Mouse (Mus musculus) skeletal muscle tissue, postnatal 0 days (tissue): ENCODE results near the gene 1700007K13Rik. TPM values are rescaled to one million over a fixed set of nuclear protein-coding genes. Genes with fewer than 3 reads are reported as not detected.

Source experiments
- polyA plus RNA-seq: library from polyadenylated mRNA; unstranded; fragments of >200 nt; fragmentation: Nextera tagmentation; extraction: Ambion mirVana; gene quantifications from 2 replicates; pipeline ENCODE4 v1.2.1, GENCODE M21; 2015

1700007K13Rik gene
- not detected in 2 replicates for polyA plus RNA-seq

GRCm38 (mm10) chr2:28465836-28466518 lies at the start of gene 1700007K13Rik:
TSS of gene 1700007K13Rik (minus strand) at chr2:28466332.

GRCm38 (mm10) chr2:28512798-28513401 lies 46.8 kb upstream of the 1700007K13Rik start, which contains the start of gene Ralgds:
TSS of gene Ralgds (plus strand) at chr2:28513125.

DNA sequence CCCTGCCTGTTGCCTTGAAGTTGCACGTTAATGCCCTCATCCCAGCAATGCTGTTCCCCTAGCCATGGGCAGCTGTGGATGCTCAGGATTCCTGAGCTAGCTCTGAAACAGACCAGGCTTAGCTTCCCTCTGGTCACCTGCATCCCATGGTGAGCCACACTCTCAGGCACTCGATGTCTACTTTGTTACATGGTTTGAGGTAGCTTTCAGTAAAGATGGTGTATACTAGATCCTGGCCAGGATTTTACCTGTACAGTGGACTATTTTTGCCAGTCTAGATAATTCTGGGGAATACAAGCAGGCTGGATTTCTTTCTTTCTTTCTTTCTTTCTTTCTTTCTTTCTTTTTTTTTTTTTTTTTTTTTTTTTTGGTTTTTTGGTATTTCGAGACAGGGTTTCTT lies 39.7 kb upstream of the 1700007K13Rik start, which contains the start of gene Gm10134:
Gene Gm10134 (plus strand): TSS at position 301 of the 400 bp plus-strand sequence.

DNA sequence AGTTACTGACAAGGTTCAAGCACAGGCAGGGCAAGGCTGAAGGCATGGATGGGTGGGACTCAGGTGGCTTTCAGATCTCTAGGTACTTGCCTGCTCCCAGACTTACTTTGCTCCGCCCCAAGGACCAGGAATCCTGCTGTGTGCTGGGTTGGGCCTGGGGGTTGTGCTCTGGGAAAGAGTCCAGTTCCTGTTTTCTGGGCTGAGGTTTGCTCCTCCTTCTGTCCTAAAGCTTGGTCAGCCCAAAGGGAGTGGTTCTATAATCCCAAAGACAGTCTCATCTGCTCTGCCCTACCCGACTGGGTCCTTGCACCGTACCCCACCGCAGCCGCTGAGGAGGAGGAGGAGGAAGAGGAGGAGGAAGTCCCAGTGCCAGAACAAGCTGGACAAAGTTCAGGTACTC lies 30.5 kb upstream of the 1700007K13Rik start, which contains the start of gene Gbgt1:
Gene Gbgt1 (plus strand): TSS at position 221 of the 400 bp plus-strand sequence.

GRCm38 (mm10) chr2:28467860-28468485 lies 1.8 kb upstream of the 1700007K13Rik start, which contains the start of gene Mrps2:
TSS of gene Mrps2 (plus strand) at chr2:28468066.

GRCm38 (mm10) chr2:28446515-28447314 lies 19.4 kb downstream of the 1700007K13Rik start, which contains the start of gene Ppp1r26:
TSS of gene Ppp1r26 (plus strand) at chr2:28446800.

Other genes starting within 250 kb of the 1700007K13Rik start
- gene Ppp1r26, start 19.5 kb downstream of the 1700007K13Rik start, polyA plus RNA-seq = 1.3 and 1.6 TPM in 2 replicates
- 42.1 and 44.5 TPM in 2 replicates for gene Mrps2, start 1.7 kb upstream of the 1700007K13Rik start, polyA plus RNA-seq
- gene Gbgt1, start 30.6 kb upstream of the 1700007K13Rik start, polyA plus RNA-seq = 0.55 and 1.0 TPM in 2 replicates
- gene Gm10134, start 39.8 kb upstream of the 1700007K13Rik start, polyA plus RNA-seq = 2.2 and 3.8 TPM in 2 replicates
- gene Ralgds, start 46.8 kb upstream of the 1700007K13Rik start, polyA plus RNA-seq = 33.4 and 35.1 TPM in 2 replicates
- not detected in 2 replicates for gene Cel, start 97.1 kb upstream of the 1700007K13Rik start, polyA plus RNA-seq
- gene Gtf3c5, start 117.4 kb upstream of the 1700007K13Rik start, polyA plus RNA-seq = 11.6 and 12.4 TPM in 2 replicates
- 0.08 TPM in 1 of 2 replicates, not detected in the other for gene Gfi1b, start 155.7 kb upstream of the 1700007K13Rik start, polyA plus RNA-seq
- 8.8 and 9.4 TPM in 2 replicates for gene Tsc1, start 174.9 kb upstream of the 1700007K13Rik start, polyA plus RNA-seq
- 0.62 and 0.94 TPM in 2 replicates for gene Spaca9, start 233.4 kb upstream of the 1700007K13Rik start, polyA plus RNA-seq
- gene Ak8, start 233.8 kb upstream of the 1700007K13Rik start, polyA plus RNA-seq = 0.21 and 0.27 TPM in 2 replicates